Mouse (Mus musculus) midbrain, postnatal 0 days (tissue): ENCODE data around the gene Ppp2r3c. TPM values are rescaled to one million over a fixed set of nuclear protein-coding genes. Genes with fewer than 3 reads are reported as not detected.
"Not testable (repeated sequence)": the region's sequence is repeated elsewhere in the genome, so short reads cannot be mapped to it uniquely, and the experiment has no call there.

Experiments used
- ATAC-seq: fragments of 200-750 bp; cut with Nextera tagmentation; 2 replicates; pipeline ENCODE4 v1.8.0; 2017; ENCODE audit warnings: moderate number of reproducible peaks, mild to moderate bottlenecking, moderate TSS enrichment, moderate library complexity; ENCODE audit not compliant: low FRiP score
- DNase-seq: peaks from one replicate; pipeline ENCODE4 v3.0.0-alpha.2; 2015; ENCODE audit warnings: low spot score
- H3K27ac ChIP-seq: fragments of 300-500 bp; sonication (generic); 2 replicates; pipeline ENCODE4 v1.5.1; 2014; ENCODE audit warnings: low read depth, mild to moderate bottlenecking, low read length, mixed read lengths
- H3K27me3 ChIP-seq: fragments of 300-500 bp; sonication (generic); 2 replicates; pipeline ENCODE4 v1.6.1; 2014; ENCODE audit warnings: low read length, control low read depth, mixed read lengths; ENCODE audit not compliant: insufficient read depth
- H3K36me3 ChIP-seq: fragments of 300-500 bp; sonication (generic); 2 replicates; pipeline ENCODE4 v1.6.1; 2014; ENCODE audit warnings: low read length, control low read depth, mixed read lengths; ENCODE audit not compliant: insufficient read depth
- H3K4me1 ChIP-seq: fragments of 300-500 bp; sonication (generic); 2 replicates; pipeline ENCODE4 v1.6.1; 2014; ENCODE audit warnings: mild to moderate bottlenecking, control low read depth, antibody characterized with exemption, low read length, mixed read lengths; ENCODE audit not compliant: insufficient read depth
- H3K4me2 ChIP-seq: fragments of 300-500 bp; sonication (generic); 2 replicates; pipeline ENCODE4 v1.6.1; 2014; ENCODE audit warnings: low read depth, mild to moderate bottlenecking, low read length, mixed read lengths; ENCODE audit not compliant: poor library complexity, severe bottlenecking
- H3K4me3 ChIP-seq: fragments of 300-500 bp; sonication (generic); 2 replicates; pipeline ENCODE4 v1.5.1; 2014; ENCODE audit warnings: low read depth, mild to moderate bottlenecking, low read length, moderate library complexity
- H3K9ac ChIP-seq: fragments of 300-500 bp; sonication (generic); replicated peaks from 2 replicates; pipeline ENCODE4 v1.6.1; 2014; ENCODE audit warnings: mild to moderate bottlenecking, low read length, moderate library complexity, mixed read lengths; ENCODE audit not compliant: poor library complexity, severe bottlenecking
- H3K9me3 ChIP-seq: fragments of 300-500 bp; sonication (generic); 2 replicates; pipeline ENCODE4 v1.6.1; 2016; ENCODE audit warnings: low read length, control low read depth
- WGBS: fragments of 180-500 bp; shearing (Covaris S2); extraction: QIAGEN DNeasy Blood & Tissue Kit; methylation state at CpG from one replicate; pipeline ENCODE4 v1.1.7; 2014; 5-methylcytosine and 5-hydroxymethylcytosine counted together
- polyA plus RNA-seq: library from polyadenylated mRNA; unstranded; fragments of >200 nt; fragmentation: Nextera tagmentation; extraction: Ambion mirVana; gene quantifications from 2 replicates; pipeline ENCODE4 v1.2.1, GENCODE M21; 2015
- total RNA-seq: library from RNA; depleted of rRNA; stranded (reverse); fragments of >200 nt; gene quantifications from 2 replicates; pipeline ENCODE4 v1.2.3, GENCODE M21; 2014; rRNA removed

The Ppp2r3c gene
- total and polyA plus RNA-seq, 2 experiments from 2014 or later = 9.0 to 19.0 TPM

DNA sequence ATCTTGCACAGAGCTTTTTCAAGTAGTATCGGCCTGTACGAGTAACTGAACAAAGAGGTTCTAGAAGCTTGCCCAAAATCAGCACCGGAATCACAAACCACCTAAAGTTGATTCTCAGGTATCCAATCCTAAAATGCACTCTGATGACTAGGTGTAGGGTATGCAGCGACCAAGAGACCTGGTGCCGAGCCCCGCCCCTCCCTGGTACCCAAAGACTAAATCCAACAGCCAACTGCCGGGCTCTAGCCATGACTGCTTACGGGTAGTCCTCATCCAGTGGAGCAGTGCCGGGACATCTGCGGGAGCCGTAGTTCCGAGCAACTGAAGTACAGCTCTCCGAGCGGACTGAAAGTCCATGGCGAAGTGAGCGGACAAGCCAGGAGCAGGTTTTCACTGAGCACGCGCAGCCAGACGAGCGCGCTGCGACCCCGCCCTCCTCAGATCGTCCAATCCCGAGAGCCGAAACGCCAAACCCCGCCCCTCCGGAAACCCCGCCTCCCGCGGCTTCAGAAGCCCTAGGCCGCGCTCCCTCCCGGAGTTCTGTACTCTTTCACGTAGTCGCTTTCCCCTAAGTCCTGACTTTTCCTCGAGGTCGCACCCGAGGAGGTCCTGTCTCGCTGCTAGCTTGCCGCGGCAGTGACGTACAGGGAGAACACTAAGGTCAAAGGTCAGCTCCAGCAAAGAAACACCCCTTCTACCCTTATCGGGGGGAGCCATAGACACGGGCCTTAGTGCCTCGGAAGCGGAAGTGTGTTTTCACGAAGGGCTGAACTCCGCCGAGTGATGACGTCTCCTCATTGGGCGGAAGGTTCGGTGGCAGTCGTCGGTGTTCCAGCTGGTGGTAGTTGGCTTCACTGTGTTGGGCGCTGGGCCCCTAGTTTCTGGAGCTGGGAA, 72.9 kb downstream of the Ppp2r3c start, which contains the start of gene Srp54c:
Gene Srp54c (plus strand): TSS at position 543 of the 894 bp plus-strand sequence.
- H3K9ac ChIP-seq, H3K4me1 ChIP-seq, H3K9me3 ChIP-seq, H3K27ac ChIP-seq, H3K27me3 ChIP-seq, H3K4me2 ChIP-seq, H3K36me3 ChIP-seq, DNase-seq: not testable (repeated sequence)
- peak; percentile 99 for ATAC-seq
- peak within 1 kb of the TSS; percentile 28 for H3K4me3 ChIP-seq
- no CpG with 5 or more reads among the region's 57 CpGs for WGBS

Other genes starting within 250 kb of the Ppp2r3c start
- gene 2700097O09Rik, start 222.9 kb downstream of the Ppp2r3c start, total RNA-seq = 10.9 and 12.4 TPM in 2 replicates
- 16.6 and 18.5 TPM in 2 replicates for gene 2700097O09Rik, start 222.9 kb downstream of the Ppp2r3c start, polyA plus RNA-seq
- 65.2 and 77.6 TPM in 2 replicates for gene Srp54a, start 222.7 kb downstream of the Ppp2r3c start, total RNA-seq
- 198 and 202 TPM in 2 replicates for gene Srp54a, start 222.7 kb downstream of the Ppp2r3c start, polyA plus RNA-seq
- 49.7 and 51.8 TPM in 2 replicates for gene Fam177a, start 178.5 kb downstream of the Ppp2r3c start, total RNA-seq
- gene Fam177a, start 178.5 kb downstream of the Ppp2r3c start, polyA plus RNA-seq = 84.6 and 92.6 TPM in 2 replicates
- gene Srp54b, start 147.9 kb downstream of the Ppp2r3c start, total RNA-seq = 71.1 and 101 TPM in 2 replicates
- 59.6 and 71.0 TPM in 2 replicates for gene Srp54b, start 147.9 kb downstream of the Ppp2r3c start, polyA plus RNA-seq
- not detected in 2 replicates for gene 1700047I17Rik2, start 103.4 kb downstream of the Ppp2r3c start, total RNA-seq
- gene 1700047I17Rik2, start 103.4 kb downstream of the Ppp2r3c start, polyA plus RNA-seq = not detected in 2 replicates
- 44.4 and 55.6 TPM in 2 replicates for gene Srp54c, start 72.8 kb downstream of the Ppp2r3c start, total RNA-seq
- gene Srp54c, start 72.8 kb downstream of the Ppp2r3c start, polyA plus RNA-seq = 78.7 and 86.5 TPM in 2 replicates
- 6.5 and 9.6 TPM in 2 replicates for gene 1110008L16Rik, start 3.4 kb downstream of the Ppp2r3c start, total RNA-seq
- gene 1110008L16Rik, start 3.4 kb downstream of the Ppp2r3c start, polyA plus RNA-seq = 8.7 and 8.9 TPM in 2 replicates
- 91.1 and 102 TPM in 2 replicates for gene Psma6, start 81.2 kb upstream of the Ppp2r3c start, total RNA-seq
- gene Psma6, start 81.2 kb upstream of the Ppp2r3c start, polyA plus RNA-seq = 422 and 424 TPM in 2 replicates
- 40.8 and 51.4 TPM in 2 replicates for gene Nfkbia, start 189.6 kb upstream of the Ppp2r3c start, total RNA-seq
- gene Nfkbia, start 189.6 kb upstream of the Ppp2r3c start, polyA plus RNA-seq = 74.6 and 77.3 TPM in 2 replicates